Mouse (Mus musculus) kidney, postnatal 0 days (tissue): Measurements from ENCODE around the gene Acox1. TPM values are rescaled to one million over a fixed set of nuclear protein-coding genes. Genes with fewer than 3 reads are reported as not detected.

Experiments
- ATAC-seq: fragments of 200-750 bp; cut with Nextera tagmentation; replicated peaks from 2 replicates; pipeline ENCODE4 v1.8.0; 2017; ENCODE audit warnings: low read depth, moderate number of reproducible peaks, moderate TSS enrichment, moderate library complexity; ENCODE audit not compliant: low FRiP score
- DNase-seq: peaks from one replicate; pipeline ENCODE4 v3.0.0-alpha.2; 2016; ENCODE audit warnings: low spot score
- H3K27ac ChIP-seq: fragments of 300-500 bp; sonication (generic); 2 replicates; pipeline ENCODE4 v1.5.1; 2014; ENCODE audit warnings: mild to moderate bottlenecking
- H3K27me3 ChIP-seq: fragments of 300-500 bp; sonication (generic); 2 replicates; pipeline ENCODE4 v1.6.1; 2014; ENCODE audit warnings: low read length, mixed read lengths; ENCODE audit not compliant: insufficient read depth
- H3K36me3 ChIP-seq: fragments of 300-500 bp; sonication (generic); 2 replicates; pipeline ENCODE4 v1.6.1; 2014; ENCODE audit warnings: low read length, mixed read lengths; ENCODE audit not compliant: insufficient read depth
- H3K4me1 ChIP-seq: fragments of 300-500 bp; sonication (generic); replicated peaks from 2 replicates; pipeline ENCODE4 v1.6.1; 2014; ENCODE audit warnings: antibody characterized with exemption, low read length, mixed read lengths; ENCODE audit not compliant: insufficient read depth
- H3K4me2 ChIP-seq: fragments of 300-500 bp; sonication (generic); 2 replicates; pipeline ENCODE4 v1.6.1; 2014; ENCODE audit warnings: mild to moderate bottlenecking, low read length, moderate library complexity, mixed read lengths
- H3K4me3 ChIP-seq: fragments of 300-500 bp; sonication (generic); replicated peaks from 2 replicates; pipeline ENCODE4 v1.5.1; 2014; ENCODE audit warnings: low read depth, low read length
- H3K9ac ChIP-seq: fragments of 300-500 bp; sonication (generic); 2 replicates; pipeline ENCODE4 v1.6.1; 2014; ENCODE audit warnings: low read depth, low read length
- H3K9me3 ChIP-seq: fragments of 300-500 bp; sonication (generic); replicated peaks from 2 replicates; pipeline ENCODE4 v1.6.1; 2016; ENCODE audit warnings: low read length, inconsistent platforms, mixed read lengths
- CTCF ChIP-seq: IDR thresholded peaks from 2 replicates; pipeline ENCODE4 v1.5.1; 2016; ENCODE audit warnings: antibody characterized with exemption, low read depth, mild to moderate bottlenecking, moderate library complexity
- WGBS: fragments of 180-500 bp; shearing (Covaris S2); extraction: QIAGEN DNeasy Blood & Tissue Kit; methylation state at CpG from one replicate; pipeline ENCODE4 v1.1.7; 2014; 5-methylcytosine and 5-hydroxymethylcytosine counted together
- polyA plus RNA-seq: library from polyadenylated mRNA; unstranded; fragments of >200 nt; fragmentation: Nextera tagmentation; extraction: Ambion mirVana; gene quantifications from 2 replicates; pipeline ENCODE4 v1.2.1, GENCODE M21; 2015

Acox1 gene
- polyA plus RNA-seq, 1 experiment from 2014 or later = 55.5 TPM

DNA sequence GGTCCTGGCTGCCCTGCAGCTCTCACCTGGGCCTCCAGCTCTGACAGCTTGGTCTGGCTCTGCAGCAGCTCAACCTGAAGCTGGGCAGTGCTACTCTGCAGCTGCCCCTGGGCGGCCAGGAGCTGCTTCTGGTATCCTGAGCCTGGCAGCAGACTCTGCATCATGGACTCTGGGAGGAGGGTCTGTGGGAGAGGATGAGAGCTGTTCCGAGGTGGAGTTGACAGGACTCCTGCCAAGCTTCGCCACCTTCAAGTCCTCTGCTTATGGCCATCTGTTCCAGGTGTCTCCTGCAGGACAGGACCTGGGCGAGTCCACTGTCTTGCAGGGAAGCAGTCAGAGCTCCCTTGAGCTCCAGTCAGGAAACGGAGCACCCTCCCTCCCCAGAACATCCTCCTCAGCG lies 49.5 kb downstream of the Acox1 start:
- H3K9me3 ChIP-seq = no peaks in the 10 kb centered on the region
- peaks cover 61% of the 10 kb centered on the region for H3K36me3 ChIP-seq
- H3K4me3 ChIP-seq = no peak overlapping the region
- no peak for ATAC-seq
- no peak overlapping the region for H3K4me2 ChIP-seq
- H3K27me3 ChIP-seq = no peaks in the 10 kb centered on the region
- H3K4me1 ChIP-seq = no peaks in the 10 kb centered on the region
- 84% methylated on average over 6 of the region's 6 CpGs for whole genome bisulfite sequencing
- TF ChIP-seq CTCF = no peak
- no peak overlapping the region for H3K27ac ChIP-seq
- H3K9ac ChIP-seq = no peak overlapping the region
- DNase-seq = no peak

DNA sequence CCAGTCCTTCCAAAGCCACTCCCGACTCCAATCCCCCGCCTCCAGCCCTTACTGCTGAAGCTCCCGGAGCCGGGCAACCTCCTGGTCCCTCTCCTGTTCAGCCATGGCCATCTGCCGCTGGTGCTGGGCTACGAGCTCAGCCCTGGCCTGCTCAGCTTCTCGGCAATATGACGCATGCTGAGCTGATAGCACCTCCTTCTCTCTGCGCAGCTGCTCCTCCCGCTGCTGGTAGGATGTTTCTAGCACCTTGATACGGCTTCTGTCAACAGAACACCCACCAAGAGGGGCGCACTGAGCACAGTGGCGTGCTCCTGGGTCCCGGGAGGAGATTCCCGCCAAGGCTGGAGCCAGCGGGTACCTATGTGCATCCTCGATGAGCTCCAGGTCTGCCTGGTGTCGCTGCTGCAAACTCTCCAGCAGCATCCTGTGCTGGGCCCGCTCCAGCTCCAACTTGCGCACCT lies 50.1 kb downstream of the Acox1 start:
- Histone ChIP-seq H3K9ac (no peak overlapping the region), H3K4me1 (no peaks in the 10 kb centered on the region), H3K4me2 (no peak overlapping the region), H3K36me3 (peaks cover 58% of the 10 kb centered on the region), H3K27ac (no peak overlapping the region), H3K27me3 (no peaks in the 10 kb centered on the region), H3K4me3 (no peak overlapping the region), H3K9me3 (no peaks in the 10 kb centered on the region)
- no peak for ATAC-seq
- no peak for TF ChIP-seq CTCF
- WGBS = 70% methylated on average over 20 of the region's 20 CpGs
- no peak for DNase-seq

- WGBS = 70% methylated on average over 25 of the region's 25 CpGs
- Histone ChIP-seq H3K4me3 (no peak overlapping the region), H3K9ac (no peak overlapping the region), H3K36me3 (peaks cover 55% of the 10 kb centered on the region), H3K27me3 (no peaks in the 10 kb centered on the region), H3K27ac (no peak overlapping the region), H3K4me1 (no peaks in the 10 kb centered on the region), H3K9me3 (no peaks in the 10 kb centered on the region), H3K4me2 (no peak overlapping the region)
- no peak for TF ChIP-seq CTCF
- ATAC-seq = peak; percentile 62; the same call in 1 of the 2 replicates
- no peak for DNase-seq
Observed at GRCm38 (mm10) chr11:116146294-116146985, 52.4 kb downstream of the Acox1 start.

GRCm38 (mm10) chr11:116145481-116146293 lies 53.2 kb downstream of the Acox1 start:
- H3K27ac ChIP-seq = peak overlapping the region; percentile 15; the same call in 1 of the 2 replicates
- DNase-seq (no peak), ATAC-seq (no peak)
- H3K4me1 ChIP-seq = no peaks in the 10 kb centered on the region
- H3K4me2 ChIP-seq = no peak overlapping the region
- WGBS = 73% methylated on average over 18 of the region's 18 CpGs
- H3K36me3 ChIP-seq = peaks cover 47% of the 10 kb centered on the region
- no peaks in the 10 kb centered on the region for H3K27me3 ChIP-seq
- H3K4me3 ChIP-seq = no peak overlapping the region
- TF ChIP-seq CTCF = no peak
- no peaks in the 10 kb centered on the region for H3K9me3 ChIP-seq
- no peak overlapping the region for H3K9ac ChIP-seq

- H3K27ac ChIP-seq = no peak overlapping the region
- no peak for ATAC-seq
- TF ChIP-seq CTCF = no peak
- DNase-seq = no peak
- H3K4me3 ChIP-seq = no peak overlapping the region
- H3K9ac ChIP-seq = no peak overlapping the region
- no peaks in the 10 kb centered on the region for H3K4me1 ChIP-seq
- H3K4me2 ChIP-seq = no peak overlapping the region
- WGBS = 91% methylated on average over 3 of the region's 3 CpGs
- peaks cover 28% of the 10 kb centered on the region for H3K36me3 ChIP-seq
- H3K9me3 ChIP-seq = no peaks in the 10 kb centered on the region
- H3K27me3 ChIP-seq = no peaks in the 10 kb centered on the region
Observed at GRCm38 (mm10) chr11:116143468-116143867, 55.4 kb downstream of the Acox1 start.

DNA sequence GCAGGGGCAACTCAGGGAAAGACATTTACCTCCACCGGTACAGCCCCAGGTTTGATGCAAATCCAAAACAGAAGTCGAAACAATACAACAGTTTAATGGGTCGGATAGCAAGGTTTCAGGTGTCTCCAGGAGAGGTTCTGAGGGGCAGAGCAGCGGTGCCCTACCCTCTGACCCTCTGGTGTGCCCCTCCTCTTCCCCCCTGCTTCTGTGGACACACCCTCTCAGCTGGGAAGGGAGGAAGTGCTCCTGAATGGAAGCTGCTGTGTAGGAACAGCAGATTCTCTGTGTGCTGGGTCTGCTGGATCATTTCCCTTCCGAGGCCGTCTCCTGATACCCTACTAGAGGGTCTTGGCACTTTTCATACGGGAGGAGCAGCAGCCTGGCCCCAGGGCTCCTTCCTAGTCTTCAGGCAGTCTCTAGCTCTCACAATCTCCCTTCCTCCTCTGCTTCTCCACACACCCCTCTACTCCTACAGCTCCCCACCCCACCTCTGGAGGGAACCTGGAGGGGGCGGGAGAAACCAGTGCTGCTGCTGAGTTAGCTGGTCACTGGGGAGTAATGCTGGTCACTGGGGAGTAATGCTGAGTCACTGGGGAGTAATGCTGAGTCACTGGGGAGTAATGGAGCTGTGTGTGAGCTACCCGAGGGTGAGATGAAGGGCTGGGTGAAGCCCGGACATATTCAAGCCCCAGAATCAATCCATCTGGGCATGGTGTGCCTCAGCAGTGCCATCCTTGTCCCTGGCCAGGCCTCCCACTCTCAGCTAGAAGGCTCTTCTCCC lies 56.4 kb downstream of the Acox1 start:
- WGBS = 61% methylated on average over 10 of the region's 10 CpGs
- H3K36me3 ChIP-seq = peaks cover 27% of the 10 kb centered on the region
- TF ChIP-seq CTCF = no peak
- no peak overlapping the region for H3K27ac ChIP-seq
- H3K9me3 ChIP-seq = no peaks in the 10 kb centered on the region
- no peak overlapping the region for H3K4me2 ChIP-seq
- ATAC-seq = no peak
- no peak overlapping the region for H3K9ac ChIP-seq
- H3K4me3 ChIP-seq = no peak overlapping the region
- no peak for DNase-seq
- H3K4me1 ChIP-seq = 0 out of 2 replicates have a peak, but pooled peaks cover 3% of the 10 kb centered on the region
- no peaks in the 10 kb centered on the region for H3K27me3 ChIP-seq
